Mouse (Mus musculus): ENCODE results near the gene Nlrp4f. TPM values are rescaled to one million over a fixed set of nuclear protein-coding genes. Genes with fewer than 3 reads are reported as not detected.

Gene Nlrp4f
- polyA plus RNA-seq (2012; fragmentation: generic; extraction: Trizol): not detected
- long read RNA-seq, experiment 1: 0 reads
- long read RNA-seq, experiment 2: 0 reads

GRCm38 (mm10) chr13:65205877-65206276 is at the start of gene Nlrp4f:
Nlrp4f (minus strand) TSS chr13:65205977.
- Histone ChIP-seq H3K36me3 (ENCODE audit: control insufficient read depth, insufficient read depth) (no peaks in the 10 kb centered on the region), H3K79me2 (ENCODE audit: control insufficient read depth, insufficient read depth) (no peaks in the 10 kb centered on the region), H3K79me3 (ENCODE audit: low read depth) (no peaks in the 10 kb centered on the region), H3K27me3 (ENCODE audit: control insufficient read depth, insufficient read depth, insufficient read length) (no peaks in the 10 kb centered on the region), H3K4me3 (ENCODE audit: insufficient read depth, poor library complexity, severe bottlenecking) (no peak within 1 kb of the TSS), H3ac (ENCODE audit: control insufficient read depth, insufficient read length, low read depth) (no peak within 1 kb of the TSS)
- no peak for TF ChIP-seq MAX (IDR thresholded peaks at IDR 0.05)

- no peaks in the 10 kb centered on the region for H3K79me3 ChIP-seq (ENCODE audit: low read depth)
- H3K79me2 ChIP-seq (ENCODE audit: control insufficient read depth, insufficient read depth): no peaks in the 10 kb centered on the region
- no peaks in the 10 kb centered on the region for H3K36me3 ChIP-seq (ENCODE audit: control insufficient read depth, insufficient read depth)
- no peak overlapping the region for H3ac ChIP-seq (ENCODE audit: control insufficient read depth, insufficient read length, low read depth)
- TF ChIP-seq MYOG (IDR thresholded peaks at IDR 0.05; ENCODE audit: control insufficient read depth, extremely low read depth, insufficient read length) (no peak), CTCF (IDR thresholded peaks at IDR 0.05; ENCODE audit: control insufficient read depth, insufficient read depth, insufficient read length) (no peak), MAX (IDR thresholded peaks at IDR 0.05) (no peak), FOSL1 (IDR thresholded peaks at IDR 0.05; ENCODE audit: insufficient read depth, low read length, poor library complexity, severe bottlenecking) (no peak), USF1 (IDR thresholded peaks at IDR 0.05; ENCODE audit: low read depth) (no peak), CEBPB (IDR thresholded peaks at IDR 0.05; ENCODE audit: low read depth) (no peak), MYOD1 (IDR thresholded peaks at IDR 0.05; ENCODE audit: control insufficient read depth, insufficient read length, low read depth) (no peak)
- no peak overlapping the region for H3K4me3 ChIP-seq (ENCODE audit: insufficient read depth, poor library complexity, severe bottlenecking)
- H3K27me3 ChIP-seq (ENCODE audit: control insufficient read depth, insufficient read depth, insufficient read length): no peaks in the 10 kb centered on the region
Observed at GRCm38 (mm10) chr13:65243273-65243672, 37.5 kb upstream of the Nlrp4f start.

- Histone ChIP-seq H3K79me3 (ENCODE audit: low read depth) (no peaks in the 10 kb centered on the region), H3K79me2 (ENCODE audit: control insufficient read depth, insufficient read depth) (no peaks in the 10 kb centered on the region), H3ac (ENCODE audit: control insufficient read depth, insufficient read length, low read depth) (no peak overlapping the region), H3K4me3 (ENCODE audit: insufficient read depth, poor library complexity, severe bottlenecking) (no peak overlapping the region), H3K36me3 (ENCODE audit: control insufficient read depth, insufficient read depth) (no peaks in the 10 kb centered on the region), H3K27me3 (ENCODE audit: control insufficient read depth, insufficient read depth, insufficient read length) (no peaks in the 10 kb centered on the region)
- TF ChIP-seq USF1 (IDR thresholded peaks at IDR 0.05; ENCODE audit: low read depth) (no peak), MYOD1 (IDR thresholded peaks at IDR 0.05; ENCODE audit: control insufficient read depth, insufficient read length, low read depth) (no peak), CEBPB (IDR thresholded peaks at IDR 0.05; ENCODE audit: low read depth) (no peak), MAX (IDR thresholded peaks at IDR 0.05) (no peak), CTCF (IDR thresholded peaks at IDR 0.05; ENCODE audit: control insufficient read depth, insufficient read depth, insufficient read length) (no peak), MYOG (IDR thresholded peaks at IDR 0.05; ENCODE audit: control insufficient read depth, extremely low read depth, insufficient read length) (no peak)
Observed at GRCm38 (mm10) chr13:65242319-65242787, 36.6 kb upstream of the Nlrp4f start.

- Histone ChIP-seq H3K27me3 (ENCODE audit: control insufficient read depth, insufficient read depth, insufficient read length) (no peaks in the 10 kb centered on the region), H3K36me3 (ENCODE audit: control insufficient read depth, insufficient read depth) (no peaks in the 10 kb centered on the region), H3K79me2 (ENCODE audit: control insufficient read depth, insufficient read depth) (no peaks in the 10 kb centered on the region), H3K79me3 (ENCODE audit: low read depth) (no peaks in the 10 kb centered on the region), H3K4me3 (ENCODE audit: insufficient read depth, poor library complexity, severe bottlenecking) (peak overlapping the region; percentile 44), H3ac (ENCODE audit: control insufficient read depth, insufficient read length, low read depth) (peak overlapping the region; percentile 75)
- TF ChIP-seq FOSL1 (IDR thresholded peaks at IDR 0.05; ENCODE audit: insufficient read depth, low read length, poor library complexity, severe bottlenecking): no peak
- TF ChIP-seq MYOD1 (IDR thresholded peaks at IDR 0.05; ENCODE audit: control insufficient read depth, insufficient read length, low read depth): no peak
Observed at GRCm38 (mm10) chr13:65241627-65242318, 36.0 kb upstream of the Nlrp4f start.

GRCm38 (mm10) chr13:65241099-65241626 is 35.4 kb upstream of the Nlrp4f start:
- TF ChIP-seq FOSL1 (IDR thresholded peaks at IDR 0.05; ENCODE audit: insufficient read depth, low read length, poor library complexity, severe bottlenecking): no peak
- no peak for TF ChIP-seq CTCF (IDR thresholded peaks at IDR 0.05; ENCODE audit: control insufficient read depth, insufficient read depth, insufficient read length)
- TF ChIP-seq CEBPB (IDR thresholded peaks at IDR 0.05; ENCODE audit: low read depth): peak; percentile 24
- H3K4me3 ChIP-seq (ENCODE audit: insufficient read depth, poor library complexity, severe bottlenecking): peak overlapping the region; percentile 44

GRCm38 (mm10) chr13:65240509-65241098 is 34.8 kb upstream of the Nlrp4f start:
- Histone ChIP-seq H3K4me3 (ENCODE audit: insufficient read depth, poor library complexity, severe bottlenecking) (peak overlapping the region; percentile 44), H3K36me3 (ENCODE audit: control insufficient read depth, insufficient read depth) (no peaks in the 10 kb centered on the region), H3K27me3 (ENCODE audit: control insufficient read depth, insufficient read depth, insufficient read length) (no peaks in the 10 kb centered on the region), H3ac (ENCODE audit: control insufficient read depth, insufficient read length, low read depth) (peak overlapping the region; percentile 61), H3K79me2 (ENCODE audit: control insufficient read depth, insufficient read depth) (no peaks in the 10 kb centered on the region), H3K79me3 (ENCODE audit: low read depth) (no peaks in the 10 kb centered on the region)
- TF ChIP-seq MAX (IDR thresholded peaks at IDR 0.05) (no peak), USF1 (IDR thresholded peaks at IDR 0.05; ENCODE audit: low read depth) (no peak), MYOD1 (IDR thresholded peaks at IDR 0.05; ENCODE audit: control insufficient read depth, insufficient read length, low read depth) (no peak), CEBPB (IDR thresholded peaks at IDR 0.05; ENCODE audit: low read depth) (no peak)

More at GRCm38 (mm10) chr13:65241099-65241626, 35.4 kb upstream of the Nlrp4f start:
- peak overlapping the region; percentile 75 for H3ac ChIP-seq (ENCODE audit: control insufficient read depth, insufficient read length, low read depth)
- H3K79me3 ChIP-seq (ENCODE audit: low read depth): no peaks in the 10 kb centered on the region
- no peaks in the 10 kb centered on the region for H3K79me2 ChIP-seq (ENCODE audit: control insufficient read depth, insufficient read depth)
- no peaks in the 10 kb centered on the region for H3K36me3 ChIP-seq (ENCODE audit: control insufficient read depth, insufficient read depth)
- no peaks in the 10 kb centered on the region for H3K27me3 ChIP-seq (ENCODE audit: control insufficient read depth, insufficient read depth, insufficient read length)

All from C2C12 (cell line).